Mouse (Mus musculus) embryonic fibroblast, embryonic 13.5 days (primary cell): ENCODE results near the gene Sqor. TPM values are rescaled to one million over a fixed set of nuclear protein-coding genes. Genes with fewer than 3 reads are reported as not detected.
A peak's percentile ranks its signal among the peaks of the same experiment; 100 is the strongest.

Experiments used
- H3K27ac ChIP-seq: 2 replicates; pipeline ENCODE4 v1.5.1; 2012; ENCODE audit warnings: low read length, control low read depth, inconsistent platforms; ENCODE audit not compliant: insufficient read depth
- H3K4me1 ChIP-seq: 2 replicates; pipeline ENCODE4 v1.6.1; 2011; ENCODE audit warnings: low read length; ENCODE audit not compliant: control insufficient read depth, insufficient read depth
- H3K4me3 ChIP-seq: 2 replicates; pipeline ENCODE4 v1.5.1; 2011; ENCODE audit warnings: mild to moderate bottlenecking, control low read depth, low read length; ENCODE audit not compliant: insufficient read depth
- CTCF ChIP-seq: IDR thresholded peaks from 2 replicates; pipeline ENCODE4 v1.5.1; 2011; ENCODE audit warnings: mild to moderate bottlenecking, control low read depth, low read length, moderate library complexity, borderline replicate concordance; ENCODE audit not compliant: insufficient read depth
- POLR2A ChIP-seq: IDR thresholded peaks from 2 replicates; pipeline ENCODE4 v1.6.1; 2011; ENCODE audit warnings: low read depth, mild to moderate bottlenecking, control low read depth, low read length, moderate library complexity
- polyA plus RNA-seq: library from polyadenylated mRNA; stranded (reverse); fragments of >200 nt; gene quantifications from 2 replicates; pipeline ENCODE4 v1.2.4, GENCODE M21; 2011; ENCODE audit warnings: low read depth; ENCODE audit not compliant: missing spikeins, insufficient read length

Gene Sqor
- polyA plus RNA-seq, 1 experiment, result 16.2 TPM

- Histone ChIP-seq H3K4me3 (no peak overlapping the region), H3K27ac (no peak overlapping the region), H3K4me1 (no peaks in the 10 kb centered on the region; the same call in 1 of the 2 replicates)
- TF ChIP-seq POLR2A, result no peak
- no peak for TF ChIP-seq CTCF
Observed at GRCm38 (mm10) chr2:122821246-122821645, 56.2 kb downstream of the Sqor start.

- Histone ChIP-seq H3K4me1 (no peaks in the 10 kb centered on the region; the same call in 1 of the 2 replicates), H3K27ac (no peak overlapping the region), H3K4me3 (no peak overlapping the region)
- TF ChIP-seq CTCF (peak; percentile 69), POLR2A (no peak)
Observed at GRCm38 (mm10) chr2:122825406-122826236, 60.6 kb downstream of the Sqor start.

GRCm38 (mm10) chr2:122826302-122826701, 61.3 kb downstream of the Sqor start:
- Histone ChIP-seq H3K27ac (no peak overlapping the region), H3K4me3 (no peak overlapping the region), H3K4me1 (no peaks in the 10 kb centered on the region; the same call in 1 of the 2 replicates)
- TF ChIP-seq POLR2A (no peak), CTCF (no peak)

GRCm38 (mm10) chr2:122854636-122855035, 89.6 kb downstream of the Sqor start:
- no peak overlapping the region for H3K27ac ChIP-seq
- no peak overlapping the region for H3K4me3 ChIP-seq
- H3K4me1 ChIP-seq, result no peaks in the 10 kb centered on the region
- TF ChIP-seq POLR2A, result no peak
- TF ChIP-seq CTCF, result no peak

- no peak for TF ChIP-seq CTCF
- TF ChIP-seq POLR2A, result no peak
- no peak overlapping the region for H3K27ac ChIP-seq
- H3K4me1 ChIP-seq, result no peaks in the 10 kb centered on the region
- H3K4me3 ChIP-seq, result no peak overlapping the region
Observed at GRCm38 (mm10) chr2:122855354-122855753, 90.3 kb downstream of the Sqor start.

Other genes with a start within 250 kb of the Sqor start
- gene Gatm, start 153.9 kb upstream of the Sqor start, polyA plus RNA-seq, result 3.0 and 3.1 TPM in 2 replicates
- 0.85 and 1.0 TPM in 2 replicates for gene AA467197, start 128.3 kb upstream of the Sqor start, polyA plus RNA-seq
- 42.6 and 44.5 TPM in 2 replicates for gene Slc30a4, start 62.6 kb upstream of the Sqor start, polyA plus RNA-seq
- gene Bloc1s6, start 26.7 kb upstream of the Sqor start, polyA plus RNA-seq, result 36.4 and 36.5 TPM in 2 replicates